Mouse (Mus musculus) myocyte (in vitro differentiated cells): Measurements from ENCODE around the gene Ap5z1.

Source experiments
- CEBPB ChIP-seq: IDR thresholded peaks from 2 replicates; pipeline ENCODE4 v1.6.1; 2011; ENCODE audit warnings: mild to moderate bottlenecking, moderate library complexity; ENCODE audit not compliant: poor library complexity, insufficient read depth, severe bottlenecking
- E2F4 ChIP-seq: IDR thresholded peaks from one replicate; pipeline ENCODE4 v1.6.1; 2011; ENCODE audit warnings: mild to moderate bottlenecking, control low read depth, moderate library complexity; ENCODE audit not compliant: insufficient read depth
- MAX ChIP-seq: IDR thresholded peaks from one replicate; pipeline ENCODE4 v1.6.1; 2011; ENCODE audit warnings: low read depth, mild to moderate bottlenecking, control low read depth
- MYOD1 ChIP-seq, 3 experiments: IDR thresholded peaks; one replicate each; pipeline ENCODE4 v1.6.1; 2011; ENCODE audit warnings: control low read depth in 2 of 3, low read depth in 2 of 3, mild to moderate bottlenecking in 2 of 3, moderate library complexity in 1 of 3; ENCODE audit not compliant: insufficient read length in 2 of 3, control insufficient read depth in 1 of 3
- POLR2A ChIP-seq: IDR thresholded peaks from one replicate; pipeline ENCODE4 v1.6.1; 2011; ENCODE audit warnings: low read depth, mild to moderate bottlenecking, control low read depth, moderate library complexity; ENCODE audit not compliant: insufficient read length
- POLR2AphosphoS2 ChIP-seq: IDR thresholded peaks from one replicate; pipeline ENCODE4 v1.6.1; 2011; ENCODE audit warnings: low read depth, control low read depth; ENCODE audit not compliant: insufficient read length
- REST ChIP-seq: IDR thresholded peaks from one replicate; pipeline ENCODE4 v1.6.1; 2011; ENCODE audit warnings: mild to moderate bottlenecking, control low read depth, moderate library complexity; ENCODE audit not compliant: insufficient read depth, insufficient read length
- USF1 ChIP-seq: IDR thresholded peaks from one replicate; pipeline ENCODE4 v1.6.1; 2011; ENCODE audit warnings: low read depth, mild to moderate bottlenecking, control low read depth, moderate library complexity

DNA sequence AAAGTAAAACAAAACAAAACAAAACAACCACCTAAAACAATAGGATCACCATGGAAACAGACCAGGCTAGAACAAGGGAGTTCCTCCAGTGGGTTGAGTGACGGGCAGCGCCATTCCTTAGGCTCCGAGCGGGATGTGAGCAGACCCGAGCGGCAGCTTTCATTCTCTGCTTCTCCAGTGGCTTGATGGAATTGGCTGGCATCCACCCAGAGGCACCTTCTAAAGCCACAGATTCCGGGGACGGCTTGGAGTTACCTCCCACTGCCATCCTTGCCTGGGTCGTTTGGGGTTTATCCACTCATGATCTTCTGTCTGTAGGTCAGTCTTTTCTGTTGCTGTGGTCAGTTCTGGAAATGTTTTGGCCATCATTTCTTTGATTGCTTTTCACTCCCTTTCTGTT, 42.8 kb upstream of the Ap5z1 start:
- TF ChIP-seq POLR2A (no peak), MAX (no peak), POLR2AphosphoS2 (no peak), E2F4 (no peak), MYOD1 (IDR thresholded peaks at IDR 0.05; ENCODE audit: control insufficient read depth in 1 of 3, insufficient read length in 2 of 3, low read depth in 2 of 3) (no peak), CEBPB (no peak), USF1 (no peak), REST (no peak)
